Mouse (Mus musculus): ENCODE results near the gene Cbr2.

- TF ChIP-seq CTCF (IDR thresholded peaks at IDR 0.05; ENCODE audit: low read depth) (no peak), EP300 (IDR thresholded peaks at IDR 0.05; ENCODE audit: low read depth) (no peak)
Measured at GRCm38 (mm10) chr11:120695641-120696040, 36.3 kb downstream of the Cbr2 start.
